Mouse (Mus musculus): ENCODE measurements around the gene Zc2hc1c.
"Not testable (repeated sequence)": the region's sequence is repeated elsewhere in the genome, so short reads cannot be mapped to it uniquely, and the experiment has no call there.

Zc2hc1c gene

DNA sequence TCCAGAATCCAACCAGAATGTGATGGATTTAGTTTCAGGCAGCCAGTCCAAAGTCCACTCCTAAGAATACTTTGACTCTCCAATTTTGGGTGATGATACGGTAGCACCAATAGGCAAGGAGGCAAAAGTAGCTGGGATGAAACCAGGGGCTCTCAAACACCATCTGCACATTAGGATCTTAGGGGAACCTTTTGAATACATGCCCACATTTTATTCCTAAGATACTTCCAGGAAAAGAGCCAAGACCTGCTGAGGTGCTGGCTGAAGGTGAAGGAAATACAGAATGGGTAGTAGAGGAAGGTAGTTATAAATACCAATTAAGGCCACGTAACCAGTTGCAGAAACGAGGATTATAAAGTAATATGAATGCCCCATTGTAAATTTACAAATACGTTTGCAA, 6.6 kb upstream of the Zc2hc1c start:
- not testable (repeated sequence) for DNase-seq (ENCODE audit: inconsistent age in 2 of 2, low spot score in 1 of 2)

DNA sequence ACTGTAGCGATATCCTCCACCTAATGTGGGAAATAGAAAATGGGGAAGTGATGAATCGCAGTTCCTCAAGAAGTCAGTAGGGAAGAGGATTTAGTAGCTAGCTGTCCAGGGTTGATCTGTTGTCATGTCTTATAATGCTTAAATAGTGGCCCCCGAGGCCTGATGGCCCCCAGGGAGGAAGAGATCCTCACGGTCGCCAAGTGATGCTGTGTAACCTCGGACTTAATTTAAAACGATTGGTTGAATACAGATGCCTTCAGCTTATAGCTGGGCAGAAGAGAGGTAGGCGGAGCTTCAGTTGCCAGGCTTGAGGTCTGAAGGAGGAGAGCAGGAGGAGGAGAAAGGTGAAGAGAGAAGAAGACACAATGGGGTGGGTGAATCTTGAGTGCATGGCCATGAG, 4.1 kb upstream of the Zc2hc1c start:
- no peak for DNase-seq (ENCODE audit: inconsistent age in 2 of 2, low spot score in 1 of 2)

DNA sequence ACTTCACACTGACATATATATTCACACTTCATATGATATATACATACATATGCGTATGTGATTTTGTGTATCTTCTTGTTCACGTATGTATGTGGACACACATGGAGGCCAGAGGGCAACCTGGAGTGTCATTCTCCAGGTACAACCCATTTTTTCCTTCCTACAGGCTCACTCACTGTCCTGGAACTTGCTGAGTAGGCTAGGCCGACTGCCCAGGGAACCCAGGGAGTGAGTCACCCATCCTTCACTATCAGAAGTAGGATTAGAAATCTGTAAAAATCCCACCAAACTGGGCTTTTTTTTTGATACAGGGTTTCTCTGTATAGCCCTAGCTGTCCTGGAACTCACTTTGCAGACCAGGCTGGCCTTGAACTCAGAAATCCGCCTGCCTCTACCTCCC, 3.4 kb upstream of the Zc2hc1c start:
- peak in 1 of 2 experiments; percentile 61 for DNase-seq (ENCODE audit: inconsistent age in 2 of 2, low spot score in 1 of 2)

DNA sequence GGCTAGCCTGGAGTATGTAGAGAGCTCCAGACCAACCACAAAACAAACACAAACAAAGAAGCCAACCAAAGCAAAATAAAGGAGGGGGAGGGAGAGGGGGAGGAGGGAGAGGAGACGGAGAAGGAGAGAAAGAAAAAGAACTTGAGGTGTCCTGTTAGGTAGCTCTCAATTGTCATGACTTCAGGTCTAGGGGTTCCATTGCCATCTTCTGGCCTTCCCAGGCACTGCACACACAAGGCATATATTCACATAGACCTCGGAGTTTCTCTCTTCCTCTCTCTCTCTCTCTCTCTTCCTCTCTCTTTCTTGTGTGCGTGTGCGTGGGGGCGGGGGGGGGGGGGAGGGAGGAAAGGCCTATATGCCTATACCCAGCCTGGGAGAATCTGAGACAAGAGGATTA, 1.4 kb upstream of the Zc2hc1c start:
- no peak for DNase-seq (ENCODE audit: inconsistent age in 2 of 2, low spot score in 1 of 2)

DNA sequence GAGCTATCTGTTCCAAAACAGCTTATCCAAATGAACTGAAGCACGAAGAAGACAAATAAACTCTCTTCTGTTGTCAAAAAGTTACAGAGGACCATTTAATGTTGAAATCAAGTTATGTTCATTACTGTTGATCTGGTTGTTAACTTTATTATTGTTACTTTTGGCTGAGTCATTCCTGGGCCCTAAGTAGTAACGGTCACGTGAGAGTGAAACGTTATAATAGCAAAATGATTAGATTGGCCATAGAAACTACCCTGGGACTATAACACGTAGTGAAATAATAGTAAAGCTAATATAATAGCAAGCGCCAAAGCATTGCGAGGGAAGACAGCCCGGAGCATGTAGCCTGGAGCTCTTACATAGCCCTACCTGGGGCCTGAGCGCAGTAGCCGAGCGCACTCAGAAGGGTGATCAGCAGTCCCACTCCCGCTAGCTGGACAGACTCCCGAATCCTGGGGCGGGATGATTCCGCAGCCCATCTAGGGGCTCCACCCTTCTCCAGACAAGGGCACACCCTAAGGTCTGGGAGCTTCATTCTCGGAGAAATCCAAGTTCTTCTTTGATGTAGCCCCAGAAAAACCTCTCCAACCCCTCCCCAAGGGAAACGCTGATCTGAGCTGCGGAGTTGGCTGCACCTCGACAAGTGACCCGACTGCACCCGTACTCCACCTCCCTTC, 444 bp upstream of the Zc2hc1c start, which contains the start of gene Acyp1:
Gene Acyp1 (minus strand): TSS at position 630 of the 677 bp plus-strand sequence.
- peak; percentile 71 to 88 for DNase-seq (ENCODE audit: inconsistent age in 2 of 2, low spot score in 1 of 2)

DNA sequence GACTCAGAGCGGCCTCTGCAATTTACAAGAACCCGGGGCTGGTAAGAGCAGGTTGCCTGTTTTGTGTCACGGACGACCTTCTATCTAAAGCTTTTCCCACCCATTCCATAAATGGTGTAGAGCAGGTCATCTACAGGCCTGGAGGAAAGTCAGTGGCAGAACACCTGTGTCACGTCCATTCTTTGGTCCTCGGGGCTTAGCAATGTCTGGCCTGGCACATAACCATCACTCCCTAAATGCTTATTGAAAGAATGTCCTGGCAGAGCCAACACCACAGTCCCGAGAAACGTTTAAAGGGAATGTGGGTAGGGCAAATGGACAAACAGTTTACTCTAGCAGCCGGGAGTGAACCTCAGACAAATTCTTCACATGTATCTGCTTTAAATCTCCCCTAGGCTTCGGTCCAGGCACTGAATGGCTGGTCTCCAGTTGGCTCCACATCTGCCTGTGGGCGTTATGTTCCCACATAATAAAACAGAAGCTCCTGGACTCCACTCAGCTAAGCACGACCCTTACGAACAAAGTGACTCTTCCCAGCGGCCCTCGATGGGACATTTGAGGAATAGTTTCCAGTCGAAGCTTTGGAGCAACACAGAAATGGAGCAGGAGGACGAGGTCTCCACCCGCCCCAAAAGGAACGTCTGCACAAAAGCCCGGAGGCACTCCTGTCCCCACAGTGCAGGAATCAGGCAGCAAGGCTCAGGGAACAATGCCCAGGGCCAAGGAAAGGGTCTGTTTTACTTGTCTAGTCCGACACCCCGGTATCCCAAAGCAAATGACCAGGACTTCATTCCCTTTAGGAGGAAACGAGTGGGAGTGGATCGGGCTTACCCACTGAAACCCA, 988 bp downstream of the Zc2hc1c start:
- peak in 1 of 2 experiments; percentile 58 for DNase-seq (ENCODE audit: inconsistent age in 2 of 2, low spot score in 1 of 2)

DNA sequence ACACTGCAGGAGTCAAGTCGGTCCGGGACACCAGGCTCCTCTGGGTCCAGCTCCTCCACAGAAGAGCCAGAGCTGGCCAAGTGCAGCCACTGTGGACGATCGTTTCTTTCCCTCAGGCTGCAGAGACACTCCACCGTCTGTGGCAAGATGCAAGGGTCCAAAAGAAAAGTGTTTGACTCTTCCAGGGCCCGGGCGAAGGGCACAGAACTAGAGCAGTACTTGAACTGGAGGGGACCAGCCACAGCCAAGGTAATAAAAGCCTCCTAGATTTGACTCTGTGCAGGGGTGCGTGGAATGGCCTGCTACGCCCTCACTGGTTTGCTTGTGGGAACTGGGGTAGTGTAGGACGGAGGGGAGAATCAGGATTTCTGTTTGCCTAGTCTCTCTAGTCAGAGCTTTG, 2.2 kb downstream of the Zc2hc1c start:
- DNase-seq (ENCODE audit: inconsistent age in 2 of 2, low spot score in 1 of 2): no peak

DNA sequence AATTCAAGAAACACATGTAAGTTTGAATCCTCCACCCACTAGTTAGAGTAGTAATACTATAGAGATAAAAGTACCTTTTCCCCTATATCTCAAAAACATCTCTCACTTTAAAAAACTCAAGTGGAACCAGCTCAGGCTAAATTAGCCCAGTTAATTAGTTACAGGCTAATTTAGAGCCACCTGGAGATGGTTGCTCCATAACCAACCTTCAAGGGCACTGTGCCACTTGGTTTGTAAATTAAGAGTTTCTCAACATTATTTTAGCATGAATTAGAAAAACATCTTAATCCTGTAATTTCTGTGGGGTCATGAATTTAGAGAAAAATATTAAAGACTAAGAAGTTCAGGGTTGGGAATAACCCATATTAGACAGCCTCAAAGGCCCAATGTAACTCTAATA, 3.1 kb downstream of the Zc2hc1c start:
- DNase-seq (ENCODE audit: inconsistent age in 2 of 2, low spot score in 1 of 2): no peak

DNA sequence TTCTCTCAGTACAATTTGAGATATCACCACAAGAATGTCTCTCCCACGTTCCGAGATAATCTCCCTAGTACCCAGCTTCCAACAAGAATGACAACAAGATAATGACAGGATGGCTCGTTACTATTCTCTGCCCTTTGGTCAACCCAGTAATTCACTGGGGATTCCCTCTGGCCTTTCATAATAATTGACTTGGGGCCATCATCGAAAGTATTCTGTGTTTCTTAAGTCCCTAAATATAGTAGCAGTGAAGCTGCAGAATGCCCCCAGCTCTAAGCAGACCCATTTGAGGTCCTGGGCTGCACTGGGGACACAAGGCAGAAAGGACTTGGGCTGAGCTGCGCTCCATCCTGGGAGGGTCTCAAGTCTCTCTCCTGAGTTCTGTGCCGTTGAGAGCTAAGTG, 3.9 kb downstream of the Zc2hc1c start:
- DNase-seq (ENCODE audit: inconsistent age in 2 of 2, low spot score in 1 of 2): no peak

DNA sequence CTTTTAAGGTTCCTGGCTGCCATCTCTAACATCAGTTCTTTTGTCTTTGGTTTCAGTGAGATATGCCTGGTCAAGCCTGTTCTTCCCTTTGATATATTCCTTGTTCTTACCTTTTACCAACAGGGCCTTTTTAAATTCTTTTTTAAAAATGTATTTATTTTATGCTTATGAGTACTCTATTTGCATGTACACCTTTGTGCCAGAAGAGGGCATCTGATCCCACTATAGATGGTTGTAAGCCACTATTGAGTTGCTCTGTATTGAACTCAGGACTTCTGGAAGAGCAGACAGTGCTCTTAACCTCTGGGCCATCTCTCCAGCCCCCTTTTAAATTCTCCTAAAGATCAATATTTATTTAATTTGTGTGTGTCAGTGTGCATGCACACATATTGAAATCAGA, 4.5 kb downstream of the Zc2hc1c start:
- no peak for DNase-seq (ENCODE audit: inconsistent age in 2 of 2, low spot score in 1 of 2)

DNA sequence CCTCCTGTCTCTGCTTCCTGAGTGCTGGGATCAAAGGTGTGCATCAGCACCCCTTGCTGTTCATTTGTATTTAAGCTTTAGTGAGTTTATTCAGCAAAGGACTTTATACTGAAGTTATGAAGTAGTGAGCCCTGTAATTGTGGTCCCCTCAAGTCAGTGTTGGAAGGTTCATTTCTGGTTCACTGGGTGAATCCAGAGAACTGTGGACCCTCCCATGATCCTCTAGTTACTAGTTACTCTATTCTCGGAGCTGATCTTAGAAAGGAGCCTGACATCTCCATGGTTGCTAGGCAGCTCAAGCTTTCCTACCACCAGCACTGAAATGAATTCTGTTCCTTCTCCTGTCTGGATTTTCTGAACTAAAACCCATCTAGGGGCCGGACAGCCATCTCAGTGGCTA, 7.1 kb downstream of the Zc2hc1c start:
- DNase-seq (ENCODE audit: inconsistent age in 2 of 2, low spot score in 1 of 2): no peak

DNA sequence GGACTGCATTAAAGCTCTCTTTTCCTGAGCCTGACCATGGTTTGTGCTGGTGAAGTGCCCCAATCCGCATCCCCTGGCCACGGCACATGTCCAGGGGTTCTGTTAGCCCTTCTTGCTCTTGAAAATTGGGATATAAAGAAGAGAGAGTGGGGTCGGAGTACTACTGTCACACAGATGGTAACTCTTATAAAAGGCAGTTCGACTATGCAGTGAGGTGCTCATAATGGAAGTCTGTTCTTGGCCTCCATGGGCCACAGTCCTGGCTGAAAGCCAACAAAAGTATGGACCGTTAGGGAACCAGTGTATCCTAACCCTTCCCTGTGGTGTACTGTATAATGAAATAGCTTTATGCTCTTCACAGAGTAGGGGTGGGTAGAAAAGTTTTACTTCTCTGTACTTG, 8.5 kb downstream of the Zc2hc1c start:
- peak in 1 of 2 experiments; percentile 38 for DNase-seq (ENCODE audit: inconsistent age in 2 of 2, low spot score in 1 of 2)

DNA sequence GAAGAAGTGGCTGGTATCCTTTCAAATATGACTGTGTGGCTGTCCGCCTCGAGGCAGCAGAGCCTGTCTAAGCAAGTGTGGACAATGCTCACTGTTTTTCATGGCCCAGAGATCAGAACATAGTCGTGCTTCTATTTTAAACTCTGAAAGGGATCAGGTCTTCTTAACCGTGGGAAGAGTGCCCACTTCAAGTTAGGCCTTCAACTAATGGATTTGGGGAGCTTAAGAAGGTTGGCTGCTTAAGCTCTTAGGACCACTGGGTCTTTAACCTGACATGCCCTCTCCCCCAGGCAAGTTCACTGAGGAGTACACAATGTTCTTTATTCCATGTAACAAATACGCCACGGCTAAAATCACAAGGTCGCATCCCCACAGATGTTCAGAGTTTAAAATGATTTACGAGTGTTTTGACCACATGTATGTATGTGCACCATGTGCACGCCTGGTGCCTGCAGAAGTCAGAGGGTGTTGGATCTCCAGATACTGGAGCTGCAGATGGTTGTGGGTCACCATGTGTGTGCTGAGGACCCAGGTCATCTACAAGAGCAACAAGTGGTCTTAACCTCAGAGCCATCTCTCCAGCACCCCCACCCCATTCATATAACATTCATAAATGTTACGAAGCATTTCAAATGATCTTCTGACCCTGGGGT, 9.1 kb downstream of the Zc2hc1c start:
- peak; percentile 40 to 49 for DNase-seq (ENCODE audit: inconsistent age in 2 of 2, low spot score in 1 of 2)

DNA sequence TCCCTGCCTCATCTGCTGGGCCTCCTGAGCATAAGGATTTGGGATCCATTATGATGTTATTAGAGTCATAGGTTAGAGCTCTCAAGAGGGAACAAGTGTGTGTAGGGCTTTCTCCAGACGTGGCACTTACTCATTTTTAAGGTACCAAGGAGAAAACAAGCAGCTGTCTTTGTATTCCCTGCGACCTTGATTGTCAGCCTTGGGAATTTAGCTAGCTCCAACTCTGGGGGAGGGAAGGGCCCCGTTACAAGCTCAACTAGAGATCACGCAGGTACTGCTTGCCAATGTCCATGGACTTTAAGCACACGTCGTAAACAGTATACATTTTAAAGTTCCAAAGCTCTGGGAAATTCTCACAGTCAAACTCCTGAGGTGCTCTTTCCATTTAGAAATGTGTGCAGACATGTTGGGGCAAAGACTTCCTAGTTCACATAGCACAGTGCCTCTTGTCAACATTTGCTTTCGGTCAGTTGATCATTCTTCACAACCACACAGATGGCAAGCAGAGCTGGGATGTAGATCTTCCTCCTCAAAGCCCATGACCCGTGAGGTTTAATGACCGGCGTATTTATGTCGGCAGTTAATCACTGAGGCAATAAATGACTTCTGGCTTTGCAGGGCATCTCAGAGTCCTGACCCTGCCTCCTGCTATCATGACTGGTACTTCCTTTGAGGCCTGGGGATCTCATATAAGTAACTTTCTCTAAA, 9.9 kb downstream of the Zc2hc1c start:
- peak; percentile 57 to 76 for DNase-seq (ENCODE audit: inconsistent age in 2 of 2, low spot score in 1 of 2)

DNA sequence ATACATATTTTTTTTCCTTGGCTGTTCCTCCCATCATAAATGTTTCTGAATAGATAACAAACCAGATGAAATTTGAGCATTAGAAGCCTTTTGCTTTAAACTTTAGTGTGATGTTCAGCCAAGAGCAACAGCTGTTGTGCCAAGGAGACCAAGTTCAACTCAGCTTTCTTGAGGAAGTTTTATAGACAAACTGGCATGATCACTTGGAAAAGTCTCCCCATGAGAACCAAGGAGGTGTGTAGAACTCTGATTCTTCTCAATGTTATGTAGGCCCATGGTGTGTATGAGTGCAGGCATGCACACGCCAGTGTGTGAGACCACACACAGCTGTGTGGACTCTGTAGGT, 10.4 kb downstream of the Zc2hc1c start:
- DNase-seq (ENCODE audit: inconsistent age in 2 of 2, low spot score in 1 of 2): peak in 1 of 2 experiments; percentile 39

DNA sequence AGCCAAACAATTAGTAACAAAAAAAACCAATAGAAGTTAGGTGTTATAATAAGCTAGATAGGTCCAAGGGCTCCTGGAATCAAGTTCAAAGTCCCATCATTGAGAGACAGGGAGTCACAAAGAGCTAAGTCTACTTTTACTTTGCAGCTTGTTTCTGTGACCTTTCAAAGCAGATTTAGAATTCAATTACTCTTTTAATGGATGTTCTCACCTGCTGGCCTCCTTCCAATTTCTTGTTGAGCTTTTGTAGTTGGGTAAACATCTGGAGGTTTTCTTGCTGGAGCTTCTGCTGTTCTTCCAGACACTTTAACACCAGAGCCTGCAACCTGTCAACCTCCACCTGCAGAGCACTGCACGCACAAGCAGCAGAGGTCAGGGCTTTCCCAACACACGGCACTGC, 14.9 kb downstream of the Zc2hc1c start:
- no peak for DNase-seq (ENCODE audit: inconsistent age in 2 of 2, low spot score in 1 of 2)

DNA sequence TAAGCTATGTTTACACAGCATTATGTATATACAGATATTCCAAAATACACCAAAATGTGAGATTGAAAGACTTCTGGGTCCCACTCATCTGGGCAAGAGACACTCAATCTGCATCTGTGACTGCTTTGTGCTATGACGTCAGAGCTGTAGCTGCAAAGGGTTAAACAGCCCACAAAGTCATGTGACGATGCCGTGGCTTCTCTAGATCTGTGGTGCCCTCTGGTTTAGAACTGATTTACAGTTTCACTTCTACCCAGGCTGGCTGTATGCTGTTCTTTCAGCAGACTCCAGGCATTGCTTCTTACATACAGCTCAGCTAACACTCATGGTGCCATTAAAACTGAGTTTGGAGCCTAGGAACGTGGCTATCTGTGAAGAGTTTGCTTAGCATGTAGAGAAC, 16.3 kb downstream of the Zc2hc1c start:
- DNase-seq (ENCODE audit: inconsistent age in 2 of 2, low spot score in 1 of 2): peak in 1 of 2 experiments; percentile 61

DNA sequence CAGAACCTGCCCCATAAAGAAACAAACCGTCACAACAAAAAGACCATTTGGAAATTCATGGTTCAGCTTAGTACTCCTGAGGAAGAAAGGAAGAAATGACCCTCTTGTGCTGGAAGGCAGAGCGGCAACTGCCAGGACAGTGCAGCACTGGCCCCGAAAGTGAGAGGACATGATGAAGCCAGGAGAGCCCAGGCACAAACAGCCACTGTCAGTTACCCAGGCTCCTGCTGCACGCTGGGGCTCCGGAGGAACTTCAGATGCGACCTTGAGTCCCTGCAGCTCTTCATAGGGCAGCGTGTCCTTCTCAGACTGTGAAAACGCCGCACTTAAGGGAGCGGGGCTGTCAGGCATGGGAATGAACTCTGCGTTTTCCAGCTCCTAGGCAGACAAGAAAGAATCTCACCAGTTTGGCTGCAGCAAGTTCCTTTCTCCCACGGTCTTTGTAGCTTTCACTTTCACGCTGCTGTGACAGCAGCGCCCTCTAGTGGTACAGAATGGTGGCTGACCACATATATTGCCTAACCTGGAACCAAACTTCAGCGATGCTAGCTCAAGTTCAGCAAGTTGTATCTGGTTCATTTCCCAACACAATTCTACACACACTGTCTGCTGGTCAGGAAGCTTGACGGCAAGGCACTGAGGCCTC, 17.0 kb downstream of the Zc2hc1c start:
- DNase-seq (ENCODE audit: inconsistent age in 2 of 2, low spot score in 1 of 2): peak; percentile 88 to 96

DNA sequence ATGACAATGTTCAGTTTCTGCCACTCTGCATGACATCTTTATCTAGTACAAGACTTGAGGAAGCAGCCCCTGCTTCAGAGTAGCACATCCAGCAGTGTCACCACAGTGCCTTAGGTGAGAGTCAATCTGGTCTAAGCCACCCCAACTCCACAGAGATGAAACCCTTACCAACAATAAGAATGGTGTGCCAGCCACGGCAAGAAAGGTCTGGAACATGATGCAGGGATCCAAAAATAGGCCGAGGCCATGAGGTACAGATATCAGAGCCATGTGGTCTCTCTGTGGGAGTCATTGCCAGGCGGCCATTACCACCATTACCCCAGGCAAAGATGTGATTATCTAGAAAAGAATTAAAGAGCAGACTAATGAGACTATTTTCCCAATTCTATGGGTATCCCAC, 20.3 kb downstream of the Zc2hc1c start:
- no peak for DNase-seq (ENCODE audit: inconsistent age in 2 of 2, low spot score in 1 of 2)

DNA sequence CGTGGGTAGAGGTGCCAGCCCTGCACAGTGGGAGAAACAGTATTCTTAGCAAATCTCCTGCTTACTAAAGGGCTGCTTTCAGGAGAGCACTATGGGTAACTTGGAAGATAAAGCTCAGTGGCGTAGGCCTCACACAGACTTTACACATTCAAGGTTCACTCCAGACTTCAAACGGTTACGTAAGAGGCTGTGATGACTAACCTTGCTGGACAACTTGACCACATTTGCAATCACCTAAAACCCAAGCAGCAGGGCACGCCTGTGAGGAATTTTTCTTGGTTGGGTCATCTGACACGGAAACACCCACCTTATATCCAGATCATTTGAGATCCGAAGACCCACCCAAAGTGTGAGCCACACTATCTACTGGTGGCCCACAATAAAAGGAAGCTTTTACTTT, 41.8 kb downstream of the Zc2hc1c start:
- peak; percentile 75 to 91 for DNase-seq (ENCODE audit: inconsistent age in 2 of 2, low spot score in 1 of 2)
